Mouse (Mus musculus): ENCODE results near the gene Olfr658.
A peak's percentile ranks its signal among the peaks of the same experiment; 100 is the strongest.

Olfr658 gene

GRCm38 (mm10) chr7:104646841-104647482, at the start of gene Olfr658:
TSS of gene Olfr658 (minus strand) at chr7:104647305.
- DNase-seq, result peak; percentile 9 to 57

- no peak for DNase-seq
These were observed 39.1 kb upstream of the Olfr658 start, which contains the start of gene Olfr661 for GRCm38 (mm10) chr7:104686201-104686600. TSS of gene Olfr661 (plus strand) at chr7:104686501.

- DNase-seq, result no peak
These were observed 19.3 kb upstream of the Olfr658 start, which contains the start of gene Olfr659 for GRCm38 (mm10) chr7:104666453-104666852. TSS of gene Olfr659 (plus strand) at chr7:104666753.

GRCm38 (mm10) chr7:104624494-104624893, 22.6 kb downstream of the Olfr658 start, which contains the start of gene Olfr657:
TSS of gene Olfr657 (plus strand) at chr7:104624794.
- no peak for DNase-seq

- no peak for DNase-seq
These were observed 33.5 kb downstream of the Olfr658 start, which contains the start of gene Olfr656 for GRCm38 (mm10) chr7:104613655-104614054. TSS of gene Olfr656 (plus strand) at chr7:104613955.

- DNase-seq, result no peak
These were observed 42.4 kb downstream of the Olfr658 start for GRCm38 (mm10) chr7:104604727-104605126.

GRCm38 (mm10) chr7:104603173-104603572, 43.9 kb downstream of the Olfr658 start:
- peak; percentile 14 to 74 for DNase-seq

- DNase-seq, result no peak
These were observed 45.4 kb downstream of the Olfr658 start, which contains the start of gene Olfr655 for GRCm38 (mm10) chr7:104601679-104602078. TSS of gene Olfr655 (minus strand) at chr7:104601779.

Data from kidney, postnatal 36 days (tissue).